Mouse (Mus musculus): Measurements from ENCODE around the gene Rtf2. TPM values are rescaled to one million over a fixed set of nuclear protein-coding genes. Genes with fewer than 3 reads are reported as not detected.

Gene Rtf2
- total RNA-seq, 2 experiments from 2014 or later, result 40.7 to 40.9 TPM

DNA sequence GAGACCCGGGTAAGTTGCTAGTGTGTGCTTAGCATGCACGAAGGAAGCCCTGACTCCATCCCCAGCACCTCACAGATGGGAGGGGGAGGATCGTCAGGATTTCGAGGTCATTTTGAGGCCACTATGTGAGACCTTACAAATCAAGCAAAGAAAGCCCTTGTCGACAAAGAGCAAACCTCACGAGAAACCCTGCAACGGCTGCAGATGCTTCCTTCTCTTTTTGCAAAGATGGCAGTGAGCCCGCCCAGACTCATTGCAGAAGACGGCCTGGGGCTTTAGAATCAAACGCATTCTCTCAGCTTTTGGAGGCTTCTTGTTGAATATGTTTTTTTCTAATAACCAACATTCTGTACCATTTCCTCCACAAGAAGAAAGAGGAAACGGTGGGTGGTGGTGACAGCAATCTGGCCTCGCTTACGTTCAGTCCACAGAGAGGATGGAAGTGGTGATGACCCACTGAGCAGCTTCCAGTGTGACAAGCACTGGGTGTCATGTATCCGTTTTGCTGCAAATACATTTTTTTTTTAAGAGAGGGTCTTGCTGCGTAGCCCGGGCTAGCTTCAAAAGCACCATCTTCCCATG, 2.9 kb upstream of the Rtf2 start:
- intact Hi-C loops (cut with DNase I), result no loop called here
- DNase-seq, result no peak

GRCm38 (mm10) chr2:172440640-172441005, 267 bp downstream of the Rtf2 start:
- no peak for DNase-seq
- intact Hi-C loops (cut with DNase I), result loop anchor here (5.0 kb wide), 1 partner anchor 68 kb away; the partner anchor contains the start of genes Aurka and Cstf1

DNA sequence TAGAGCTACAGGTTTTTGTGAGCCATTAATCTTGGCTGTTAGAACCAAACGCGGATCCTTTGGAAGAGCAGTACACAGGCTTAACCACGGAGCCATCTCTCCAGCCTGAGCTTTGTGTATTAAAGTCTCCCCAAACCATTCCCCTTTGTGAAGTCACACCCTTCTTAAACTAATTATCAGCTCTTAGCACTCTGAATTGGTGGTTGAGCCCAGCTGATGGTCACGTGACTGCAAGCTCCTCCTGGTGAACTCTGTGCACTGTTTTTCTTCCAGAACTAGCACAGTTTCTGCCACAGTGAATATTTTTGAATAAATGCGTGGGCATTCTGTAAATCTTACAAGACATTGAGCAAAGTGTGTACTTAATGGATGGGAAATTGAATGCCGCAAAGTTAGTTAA, 820 bp downstream of the Rtf2 start:
- intact Hi-C loops (cut with DNase I), result loop anchor here (5.0 kb wide), 1 partner anchor 69 kb away; the partner anchor contains the start of genes Aurka and Cstf1
- DNase-seq, result peak in 1 of 2 experiments; percentile 8

GRCm38 (mm10) chr2:172445617-172446016, 5.3 kb downstream of the Rtf2 start:
- DNase-seq, result no peak
- intact Hi-C loops (cut with DNase I), result loop anchor here (2.0 kb wide), 1 partner anchor 219 kb away; no protein-coding TSS in a partner anchor

GRCm38 (mm10) chr2:172447317-172447716, 7.0 kb downstream of the Rtf2 start:
- intact Hi-C loops (cut with DNase I), result loop anchor here (2.0 kb wide), 1 partner anchor 221 kb away; no protein-coding TSS in a partner anchor
- peak; percentile 26 to 41 for DNase-seq

DNA sequence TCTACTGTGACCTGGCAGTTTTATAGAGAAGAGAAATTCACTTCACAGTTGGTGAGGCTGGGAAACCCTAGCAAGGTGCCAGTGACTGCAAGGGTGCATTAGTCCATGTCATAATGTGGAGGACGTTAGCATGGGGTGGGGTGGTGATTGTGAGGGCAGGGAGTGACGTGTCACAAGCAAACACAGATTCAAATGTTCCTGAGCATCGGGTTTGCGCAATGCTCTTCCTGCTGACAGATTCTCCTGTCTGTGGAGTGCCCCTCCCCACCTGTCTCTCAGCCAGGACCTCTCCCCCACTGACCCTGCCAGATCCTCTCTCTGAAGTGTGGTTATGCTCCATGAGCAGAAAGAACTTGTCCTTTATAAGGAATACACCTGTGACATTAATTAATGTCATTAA, 8.0 kb downstream of the Rtf2 start:
- DNase-seq, result no peak
- intact Hi-C loops (cut with DNase I), result no loop called here

DNA sequence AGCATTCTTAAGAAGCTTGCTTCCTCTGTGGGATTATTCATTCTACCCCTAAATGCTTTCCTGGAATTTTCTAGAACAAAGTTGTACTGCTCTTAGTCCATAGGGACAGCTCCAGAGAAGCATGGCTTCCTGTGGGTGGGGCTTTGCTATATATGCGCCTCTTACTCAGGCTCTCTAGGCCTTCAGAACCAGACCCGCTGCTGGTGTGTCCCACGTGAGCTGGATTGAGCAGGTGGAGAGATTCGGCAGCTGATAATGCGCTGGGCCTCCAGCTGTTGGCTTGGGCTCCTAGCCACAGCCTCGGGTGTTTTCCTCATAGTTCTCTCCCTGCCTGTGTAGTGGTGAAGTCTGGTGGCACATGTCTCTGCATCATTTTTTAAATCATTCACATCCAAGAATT, 10.3 kb downstream of the Rtf2 start:
- no peak for DNase-seq

DNA sequence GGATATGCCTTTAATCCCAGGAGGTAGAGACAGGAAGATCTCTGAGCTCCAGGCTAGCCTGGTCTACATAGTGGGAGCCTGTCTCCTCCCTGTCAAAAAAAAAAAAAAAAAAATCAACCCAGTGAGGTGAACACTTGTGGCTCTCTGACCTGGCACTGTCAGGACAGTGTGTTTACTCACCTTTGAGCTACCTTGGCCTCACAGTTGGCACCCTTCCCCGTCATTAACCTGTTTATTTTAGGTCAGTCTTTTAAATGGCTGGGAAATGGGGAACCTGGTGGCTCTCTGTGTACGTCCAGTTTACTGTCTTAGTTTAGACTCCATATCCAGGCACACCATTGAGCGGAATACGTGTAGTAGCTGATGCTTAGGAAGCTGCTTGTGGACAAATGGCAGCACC, 11.7 kb downstream of the Rtf2 start:
- intact Hi-C loops (cut with DNase I), result no loop called here
- DNase-seq, result no peak

More for the DNA sequence above, 10.3 kb downstream of the Rtf2 start:
- intact Hi-C loops (cut with DNase I), result no loop called here

GRCm38 (mm10) chr2:172452458-172452857, 12.1 kb downstream of the Rtf2 start:
- no peak for DNase-seq
- intact Hi-C loops (cut with DNase I), result no loop called here

DNA sequence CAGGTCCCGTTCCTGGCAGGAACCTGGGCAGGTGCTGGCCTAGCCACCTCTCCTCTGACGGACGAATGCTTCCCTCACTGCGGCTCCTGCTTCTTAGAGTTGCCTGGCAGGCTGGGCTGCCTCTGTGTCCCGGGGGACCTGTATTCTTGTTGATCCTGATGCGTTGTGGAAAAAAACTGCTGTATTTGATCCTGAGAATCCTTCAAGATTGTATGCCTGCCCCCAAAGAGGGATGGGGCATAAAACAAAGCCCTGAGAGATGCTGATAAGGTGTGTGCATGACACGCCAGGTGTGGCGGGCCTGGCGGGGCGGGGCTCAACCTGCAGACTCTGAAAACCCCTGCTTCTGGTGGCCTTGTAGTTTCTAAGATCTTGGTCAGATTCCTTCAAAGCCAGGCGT, 18.1 kb downstream of the Rtf2 start, which contains the start of gene Gcnt7:
TSS of gene Gcnt7 (minus strand) at position 101 of the 400 bp plus-strand sequence.
- DNase-seq, result no peak
- intact Hi-C loops (cut with DNase I), result no loop called here

- DNase-seq, result no peak
- intact Hi-C loops (cut with DNase I), result no loop called here
Measured at GRCm38 (mm10) chr2:172460647-172461046, 20.3 kb downstream of the Rtf2 start.

GRCm38 (mm10) chr2:172462813-172463212, 22.5 kb downstream of the Rtf2 start:
- no peak for DNase-seq
- intact Hi-C loops (cut with DNase I), result no loop called here

- DNase-seq, result no peak
- intact Hi-C loops (cut with DNase I), result no loop called here
Measured at GRCm38 (mm10) chr2:172466427-172467132, 26.2 kb downstream of the Rtf2 start.

- DNase-seq, result no peak
- intact Hi-C loops (cut with DNase I), result no loop called here
Measured at GRCm38 (mm10) chr2:172467206-172467605, 26.9 kb downstream of the Rtf2 start.

DNA sequence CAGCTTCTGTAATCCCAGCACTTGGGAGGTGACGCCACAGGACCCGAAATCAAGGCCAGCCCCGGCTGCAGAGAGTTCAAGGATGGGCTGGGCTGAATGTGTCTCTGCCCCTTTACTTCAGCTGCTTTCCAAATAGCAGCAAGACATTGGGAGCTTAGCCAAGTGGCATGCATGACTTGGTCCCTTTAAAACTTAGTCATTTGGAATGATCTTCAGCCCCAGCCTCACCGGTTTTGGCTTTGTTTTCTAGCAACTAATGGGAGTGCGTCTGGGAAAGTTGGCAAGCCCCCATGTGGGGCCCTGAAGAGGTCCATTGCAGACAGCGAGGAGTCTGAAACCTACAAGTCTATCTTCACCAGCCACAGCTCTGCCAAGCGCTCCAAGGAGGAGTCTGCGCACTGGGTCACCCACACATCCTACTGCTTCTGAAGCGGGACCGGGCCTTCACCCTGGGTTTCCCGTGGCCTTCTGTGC, 28.0 kb downstream of the Rtf2 start:
- DNase-seq, result peak; percentile 22 to 24
- intact Hi-C loops (cut with DNase I), result no loop called here

DNA sequence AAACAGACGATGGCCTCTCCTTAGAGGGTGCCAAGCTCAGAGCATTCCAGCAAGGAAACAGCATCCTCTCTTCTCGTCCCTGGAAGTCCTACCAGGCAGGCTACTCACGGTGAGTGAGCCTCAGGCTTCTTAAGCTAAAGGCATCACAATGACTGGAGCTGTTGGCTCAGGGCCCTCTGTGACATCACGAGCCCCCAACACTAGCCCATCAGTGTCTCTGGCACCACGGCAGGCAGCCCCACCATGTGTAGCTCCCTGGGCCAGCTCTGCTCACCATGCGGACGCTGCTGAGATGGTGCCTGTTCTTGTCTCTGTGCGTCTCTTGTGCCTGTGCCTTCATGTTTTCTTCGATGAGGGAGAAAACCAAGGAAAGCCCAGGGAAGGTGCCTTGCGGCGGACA, 32.0 kb downstream of the Rtf2 start, which contains the start of gene Fam209:
TSS of gene Fam209 (plus strand) at position 203 of the 400 bp plus-strand sequence.
- intact Hi-C loops (cut with DNase I), result loop anchor here (10.0 kb wide), 1 partner anchor 612 kb away; no protein-coding TSS in a partner anchor
- no peak for DNase-seq

DNA sequence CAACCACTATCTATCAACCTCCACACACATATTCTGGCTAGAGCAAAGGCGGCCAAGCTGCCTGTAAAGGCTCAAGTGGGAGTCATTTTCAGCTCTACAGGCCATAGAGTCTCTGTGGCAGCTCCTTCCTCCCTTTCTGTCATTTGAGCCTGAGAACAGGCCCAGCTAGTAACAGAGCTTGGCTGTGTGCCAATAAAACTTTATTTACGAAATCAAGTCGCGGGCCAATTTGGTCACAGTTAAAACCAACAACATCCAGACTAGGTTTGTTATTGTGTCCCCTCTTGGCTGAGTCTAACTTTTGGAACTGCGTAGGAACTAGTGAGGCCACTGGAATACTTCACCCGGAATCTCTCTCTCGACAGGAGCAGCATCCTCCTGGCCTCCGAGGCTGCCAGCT, 33.2 kb downstream of the Rtf2 start:
- peak; percentile 18 to 27 for DNase-seq
- intact Hi-C loops (cut with DNase I), result loop anchor here (10.0 kb wide), 1 partner anchor 611 kb away; no protein-coding TSS in a partner anchor

DNA sequence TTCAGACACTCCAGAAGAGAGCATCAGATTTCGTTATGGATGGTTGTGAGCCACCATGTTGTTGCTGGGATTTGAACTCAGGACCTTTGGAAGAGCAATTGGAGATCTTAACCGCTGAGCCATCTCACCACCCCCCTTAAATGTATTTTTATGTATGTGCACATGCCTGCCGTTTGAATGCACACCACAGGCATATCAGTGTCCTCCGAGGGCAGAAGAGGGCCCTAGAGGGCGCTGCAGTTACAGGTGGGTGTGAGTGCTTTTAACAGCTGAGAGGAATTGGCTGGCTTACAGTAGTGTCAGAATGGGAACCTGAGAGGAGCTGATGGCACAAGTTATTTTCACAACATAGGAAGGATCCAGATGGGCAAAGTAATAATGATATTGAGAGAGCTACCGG, 34.6 kb downstream of the Rtf2 start:
- peak in 1 of 2 experiments; percentile 44 for DNase-seq
- intact Hi-C loops (cut with DNase I), result loop anchor here (5.0 to 10.0 kb wide), 2 partner anchors 522 to 610 kb away; no protein-coding TSS in a partner anchor

- intact Hi-C loops (cut with DNase I), result loop anchor here (5.0 to 10.0 kb wide), 2 partner anchors 521 to 608 kb away; no protein-coding TSS in a partner anchor
- DNase-seq, result no peak
Measured at GRCm38 (mm10) chr2:172476707-172477260, 36.4 kb downstream of the Rtf2 start.

DNA sequence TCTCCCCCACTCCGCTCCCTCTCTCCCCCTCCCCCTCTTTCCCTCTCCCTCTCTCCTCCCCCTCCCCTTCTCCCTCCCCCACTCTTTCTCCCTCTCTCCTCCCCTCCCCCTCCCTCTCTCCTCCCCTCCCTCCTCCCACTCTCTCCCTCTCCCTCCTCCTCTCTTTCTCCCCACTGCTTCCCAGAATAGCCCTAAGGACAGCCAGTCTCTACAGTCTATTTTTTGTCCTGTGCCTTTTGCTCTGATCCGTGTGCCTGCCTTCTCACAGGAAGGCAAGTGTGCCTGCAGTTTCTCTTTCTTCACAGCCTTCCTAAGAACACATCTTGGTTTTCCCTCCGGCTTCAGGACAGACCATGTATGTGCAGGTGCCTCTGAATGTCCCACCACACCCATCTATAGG, 37.0 kb downstream of the Rtf2 start:
- intact Hi-C loops (cut with DNase I), result loop anchor here (5.0 to 10.0 kb wide), 2 partner anchors 520 to 607 kb away; no protein-coding TSS in a partner anchor
- DNase-seq, result no peak

DNA sequence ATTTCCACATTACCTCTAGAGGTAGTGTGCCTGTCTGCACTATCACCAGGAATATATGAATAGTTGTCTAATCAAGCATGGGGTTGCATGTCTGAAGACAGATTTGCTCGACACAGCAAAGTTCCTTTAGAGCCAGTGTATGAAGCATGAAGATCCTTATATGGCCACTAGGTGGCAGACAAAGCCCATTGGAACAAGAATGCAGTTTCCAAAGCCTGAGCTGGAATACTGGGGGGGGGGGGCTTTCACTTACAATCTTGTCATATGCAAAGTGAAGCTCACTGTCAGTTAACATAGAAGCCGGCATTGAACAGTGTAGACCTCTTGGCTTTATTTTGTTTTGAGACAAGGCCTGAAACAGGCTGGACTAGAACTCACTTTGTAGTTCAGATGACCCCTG, 37.5 kb downstream of the Rtf2 start:
- DNase-seq, result peak; percentile 60 to 75
- intact Hi-C loops (cut with DNase I), result loop anchor here (1.0 to 10.0 kb wide), 5 partner anchors 23 to 607 kb away; no protein-coding TSS in a partner anchor

All from heart, postnatal 10 days (tissue).